Mouse (Mus musculus) cerebellum, adult 11 months (tissue): Measurements from ENCODE around the gene Upf1.
A peak's percentile ranks its signal among the peaks of the same experiment; 100 is the strongest.

ENCODE experiments used
- DNase-seq: peaks from one replicate; pipeline ENCODE4 v3.0.0; 2022

Upf1 gene

GRCm38 (mm10) chr8:70353194-70353817, at the start of gene Upf1:
TSS of gene Upf1 (minus strand) at chr8:70353278.
- DNase-seq: peak; percentile 100

- peak; percentile 87 for DNase-seq
Measured at GRCm38 (mm10) chr8:70397611-70398563, 44.8 kb upstream of the Upf1 start.

- DNase-seq: no peak
Measured at GRCm38 (mm10) chr8:70396184-70396583, 43.1 kb upstream of the Upf1 start.

- peak; percentile 93 for DNase-seq
Measured at GRCm38 (mm10) chr8:70395649-70396048, 42.6 kb upstream of the Upf1 start.

- no peak for DNase-seq
Measured at GRCm38 (mm10) chr8:70394269-70394998, 41.4 kb upstream of the Upf1 start.

- no peak for DNase-seq
Measured at GRCm38 (mm10) chr8:70393087-70393486, 40.0 kb upstream of the Upf1 start.

GRCm38 (mm10) chr8:70389678-70390077, 36.6 kb upstream of the Upf1 start:
- no peak for DNase-seq

GRCm38 (mm10) chr8:70383287-70383686, 30.2 kb upstream of the Upf1 start:
- peak; percentile 77 for DNase-seq

- DNase-seq: peak; percentile 46
Measured at GRCm38 (mm10) chr8:70380069-70380468, 27.0 kb upstream of the Upf1 start.

- DNase-seq: peak; percentile 9
Measured at GRCm38 (mm10) chr8:70377049-70377448, 24.0 kb upstream of the Upf1 start.

- DNase-seq: peak; percentile 38
Measured at GRCm38 (mm10) chr8:70376275-70376741, 23.2 kb upstream of the Upf1 start.

- DNase-seq: no peak
Measured at GRCm38 (mm10) chr8:70375212-70375859, 22.3 kb upstream of the Upf1 start.

GRCm38 (mm10) chr8:70374318-70374927, 21.3 kb upstream of the Upf1 start:
- peak; percentile 95 for DNase-seq

- peak; percentile 49 for DNase-seq
Measured at GRCm38 (mm10) chr8:70373397-70374317, 20.6 kb upstream of the Upf1 start, which contains the start of gene Comp. TSS of gene Comp (plus strand) at chr8:70373558.

- no peak for DNase-seq
Measured at GRCm38 (mm10) chr8:70371951-70372350, 18.9 kb upstream of the Upf1 start.

- no peak for DNase-seq
Measured at GRCm38 (mm10) chr8:70370476-70370875, 17.4 kb upstream of the Upf1 start.

- no peak for DNase-seq
Measured at GRCm38 (mm10) chr8:70366588-70366987, 13.5 kb upstream of the Upf1 start.

GRCm38 (mm10) chr8:70364066-70364465, 11.0 kb upstream of the Upf1 start:
- no peak for DNase-seq

- DNase-seq: no peak
Measured at GRCm38 (mm10) chr8:70361484-70362032, 8.5 kb upstream of the Upf1 start.

- no peak for DNase-seq
Measured at GRCm38 (mm10) chr8:70360769-70361168, 7.7 kb upstream of the Upf1 start.

- DNase-seq: no peak
Measured at GRCm38 (mm10) chr8:70359411-70359810, 6.3 kb upstream of the Upf1 start.
